In the genomic region with DNA sequence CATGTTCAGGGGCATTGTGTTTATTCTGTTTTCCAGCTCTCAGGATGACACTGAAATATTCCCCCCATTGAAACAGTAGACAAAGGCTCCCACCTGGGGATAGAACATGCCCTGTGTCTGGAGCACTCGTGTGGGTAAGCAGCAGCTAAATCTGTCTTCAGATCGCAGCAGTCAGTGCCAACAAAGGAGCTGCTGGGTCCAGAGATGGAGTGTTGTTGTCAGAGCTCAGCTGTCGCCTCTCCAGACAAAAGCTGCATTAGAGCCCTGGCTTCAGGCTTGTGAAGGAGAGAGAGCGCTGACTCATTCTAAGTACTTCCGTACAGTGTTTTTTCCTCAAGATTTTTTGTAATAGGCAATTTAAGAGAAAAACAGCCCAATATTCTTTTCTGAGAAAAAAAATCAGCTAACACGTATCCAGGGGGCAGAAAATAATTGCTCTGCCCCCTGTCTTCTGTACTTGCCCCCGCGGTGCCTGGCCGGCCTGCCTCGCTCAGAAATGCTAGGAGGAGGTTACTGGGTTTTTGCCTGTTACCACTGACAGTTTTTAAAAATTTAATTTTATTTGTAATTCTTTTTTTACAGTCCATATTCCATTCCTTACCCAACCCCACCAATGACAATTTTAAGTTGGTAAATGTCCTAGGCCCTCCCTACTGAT, we compare ENCODE assay signal across 10 mouse cellular contexts. TPM values are rescaled to one million over a fixed set of nuclear protein-coding genes. Genes with fewer than 3 reads are reported as not detected.
DNase-seq lines count a peak whose midpoint lies in the region; ATAC-seq lines count a peak whose summit lies in the region.
"Had no signal": no experiment of that assay in that cellular context is flagged by ENCODE, and none has a peak within 500 bp of the region (broad histone marks: within the 10 kb centered on the region; RNA-seq: fewer than 3 reads in every experiment).

No protein-coding gene starts in this region.

- no peak overlapping the region for H3K4me2 ChIP-seq in heart, embryonic 12.5 days
- H3K4me2 ChIP-seq in forebrain, embryonic 14.5 days (ENCODE audit: low read length) = no peak overlapping the region
- no peak overlapping the region for H3K4me2 ChIP-seq in neural tube, embryonic 14.5 days (ENCODE audit: low read depth, low read length)
- H3K4me2 ChIP-seq: embryonic facial prominence, embryonic 15.5 days had no signal

- no peaks in the 10 kb centered on the region for H3K27me3 ChIP-seq in heart, embryonic 12.5 days (replicated peaks)
- no peaks in the 10 kb centered on the region for H3K27me3 ChIP-seq in heart, embryonic 10.5 days (ENCODE audit: insufficient read depth, poor library complexity, severe bottlenecking)
- no peaks in the 10 kb centered on the region for H3K27me3 ChIP-seq in forebrain, embryonic 14.5 days (replicated peaks; ENCODE audit: control insufficient read depth, insufficient read depth, low read length)
- no peaks in the 10 kb centered on the region for H3K27me3 ChIP-seq in neural tube, embryonic 14.5 days (ENCODE audit: control insufficient read depth, insufficient read depth, low read length)
- H3K27me3 ChIP-seq: embryonic facial prominence, embryonic 15.5 days had no signal

- intact Hi-C loops in left cerebral cortex, postnatal 14 days (cut with DNase I) = no loop called here

- H3K36me3 ChIP-seq in heart, embryonic 12.5 days = peaks cover 56% of the 10 kb centered on the region
- H3K36me3 ChIP-seq in heart, embryonic 10.5 days = peaks cover 48% of the 10 kb centered on the region; the same call in 1 of the 2 replicates
- no peaks in the 10 kb centered on the region for H3K36me3 ChIP-seq in forebrain, embryonic 14.5 days (ENCODE audit: control insufficient read depth, insufficient read depth, low read length)
- no peaks in the 10 kb centered on the region for H3K36me3 ChIP-seq in neural tube, embryonic 14.5 days (ENCODE audit: control insufficient read depth, insufficient read depth, low read length)
- H3K36me3 ChIP-seq: embryonic facial prominence, embryonic 15.5 days had no signal

- WGBS in heart, embryonic 12.5 days = 68% methylated on average over 10 of the region's 10 CpGs
- WGBS in heart, embryonic 10.5 days = 71% methylated on average over 10 of the region's 10 CpGs
- WGBS in forebrain, embryonic 14.5 days = 37% methylated on average over 10 of the region's 10 CpGs
- 47% methylated on average over 10 of the region's 10 CpGs for WGBS in neural tube, embryonic 14.5 days

- no peak overlapping the region for H3K9ac ChIP-seq in heart, embryonic 12.5 days
- no peak overlapping the region for H3K9ac ChIP-seq in forebrain, embryonic 14.5 days (ENCODE audit: low read length)
- H3K9ac ChIP-seq in neural tube, embryonic 14.5 days (replicated peaks; ENCODE audit: low read depth, low read length) = no peak overlapping the region
- H3K9ac ChIP-seq: embryonic facial prominence, embryonic 15.5 days had no signal

- 0 out of 2 replicates have a peak, but pooled peaks have one; percentile 34 for ATAC-seq in heart, embryonic 12.5 days (ENCODE audit: insufficient number of reproducible peaks, low FRiP score)
- peak; percentile 94 for ATAC-seq in forebrain, embryonic 14.5 days
- peak; percentile 66; the same call in 1 of the 2 replicates for ATAC-seq in neural tube, embryonic 14.5 days (ENCODE audit: low read depth)
- no peak for ATAC-seq in erythroblast, adult 5-6 weeks (replicated peaks; ENCODE audit: low FRiP score, poor library complexity, severe bottlenecking)

- H3K9me3 ChIP-seq in heart, embryonic 12.5 days (replicated peaks) = no peaks in the 10 kb centered on the region
- no peaks in the 10 kb centered on the region for H3K9me3 ChIP-seq in heart, embryonic 10.5 days
- H3K9me3 ChIP-seq in forebrain, embryonic 14.5 days (replicated peaks; ENCODE audit: control insufficient read depth, low read length) = no peaks in the 10 kb centered on the region
- H3K9me3 ChIP-seq in neural tube, embryonic 14.5 days (ENCODE audit: control insufficient read depth, low read length) = no peaks in the 10 kb centered on the region
- H3K9me3 ChIP-seq: embryonic facial prominence, embryonic 15.5 days had no signal

- H3K4me1 ChIP-seq in heart, embryonic 12.5 days (replicated peaks) = peaks cover 22% of the 10 kb centered on the region
- H3K4me1 ChIP-seq in heart, embryonic 10.5 days = peaks cover 3% of the 10 kb centered on the region; the same call in 1 of the 2 replicates
- no peaks in the 10 kb centered on the region for H3K4me1 ChIP-seq in forebrain, embryonic 14.5 days (ENCODE audit: control insufficient read depth, insufficient read depth, low read length)
- peaks cover 9% of the 10 kb centered on the region; the same call in 1 of the 2 replicates for H3K4me1 ChIP-seq in neural tube, embryonic 14.5 days (ENCODE audit: control insufficient read depth, insufficient read depth, low read length)

- H3K27ac ChIP-seq in heart, embryonic 12.5 days (ENCODE audit: poor library complexity, severe bottlenecking) = 0 out of 2 replicates have a peak overlapping the region, but pooled peaks have one; percentile 41
- no peak overlapping the region for H3K27ac ChIP-seq in heart, embryonic 10.5 days
- H3K27ac ChIP-seq in forebrain, embryonic 14.5 days (ENCODE audit: low read depth, low read length) = peak overlapping the region; percentile 65
- peak overlapping the region; percentile 36 for H3K27ac ChIP-seq in neural tube, embryonic 14.5 days (ENCODE audit: low read depth, low read length)
- H3K27ac ChIP-seq: embryonic facial prominence, embryonic 15.5 days had no signal

- no peak overlapping the region for H3K4me3 ChIP-seq in heart, embryonic 12.5 days
- no peak overlapping the region for H3K4me3 ChIP-seq in heart, embryonic 10.5 days
- no peak overlapping the region for H3K4me3 ChIP-seq in forebrain, embryonic 14.5 days (ENCODE audit: low read depth, low read length)
- H3K4me3 ChIP-seq in neural tube, embryonic 14.5 days (ENCODE audit: low read depth, low read length) = no peak overlapping the region
- H3K4me3 ChIP-seq: embryonic facial prominence, embryonic 15.5 days had no signal

- no peak for DNase-seq in heart, embryonic 10.5 days (ENCODE audit: low spot score)
- peak; percentile 85 for DNase-seq in forebrain, embryonic 14.5 days (ENCODE audit: low spot score)
- DNase-seq in left cerebral cortex, postnatal 14 days (ENCODE audit: low spot score in 2 of 2) = peak; percentile 38 to 40
- DNase-seq in kidney, postnatal 25 days = no peak
- DNase-seq in thymus, postnatal 0 days (ENCODE audit: low spot score) = no peak

RNA-seq across cellular contexts. Expression of a gene that starts 21.6 kb away (rescaled TPM):
- polyA plus RNA-seq in heart, embryonic 12.5 days (2016; fragmentation: Nextera tagmentation; extraction: Ambion mirVana) = not detected in 2 replicates
- polyA plus RNA-seq in heart, embryonic 10.5 days (2016; fragmentation: Nextera tagmentation; extraction: Ambion mirVana) = not detected in 2 replicates
- polyA plus RNA-seq in forebrain, embryonic 14.5 days (2014; fragmentation: Nextera tagmentation; extraction: Ambion mirVana) = not detected in 2 replicates
- total RNA-seq in left cerebral cortex, postnatal 14 days (2021) = not detected
- not detected in 2 replicates for polyA plus RNA-seq in neural tube, embryonic 14.5 days (2014; fragmentation: Nextera tagmentation; extraction: Ambion mirVana)
- total RNA-seq in erythroblast, adult 5-6 weeks (2015; ENCODE audit: low replicate concordance) = not detected in 2 replicates
- not detected in 2 replicates for total RNA-seq in erythroblast, adult 5-6 weeks (2017; ENCODE audit: low replicate concordance)
- not detected in 2 replicates for polyA plus RNA-seq in thymus, postnatal 0 days (2015; fragmentation: Nextera tagmentation; extraction: Ambion mirVana)
- total RNA-seq: liver, adult 2 months had no signal
- polyA plus RNA-seq: embryonic facial prominence, embryonic 15.5 days; liver, adult 2 months had no signal

Comparison
In these comparisons a context has a peak if more than half of its experiments do, and no peak if none do; other contexts are left out.
1. DNase-seq: peak in forebrain, embryonic 14.5 days (single experiment) and left cerebral cortex, postnatal 14 days (2 of 2); none in heart, embryonic 10.5 days (single experiment), kidney, postnatal 25 days (0 of 2) and thymus, postnatal 0 days (single experiment).